Mouse (Mus musculus) limb, embryonic 14.5 days (tissue): Measurements from ENCODE around the gene Bmp6. TPM values are rescaled to one million over a fixed set of nuclear protein-coding genes. Genes with fewer than 3 reads are reported as not detected.

Source experiments
- ATAC-seq: fragments of 200-750 bp; cut with Nextera tagmentation; 2 replicates; pipeline ENCODE4 v1.8.0; 2017; ENCODE audit warnings: low read depth, moderate number of reproducible peaks, moderate TSS enrichment; ENCODE audit not compliant: low FRiP score
- DNase-seq: peaks from one replicate; pipeline ENCODE4 v3.0.0-alpha.2; 2015; ENCODE audit warnings: low spot score
- H3K27ac ChIP-seq: fragments of 300-500 bp; sonication (generic); replicated peaks from 2 replicates; pipeline ENCODE4 v1.5.1; 2014; ENCODE audit warnings: low read depth, mild to moderate bottlenecking, low read length, moderate library complexity, mixed read lengths
- H3K27me3 ChIP-seq: fragments of 300-500 bp; sonication (generic); 2 replicates; pipeline ENCODE4 v1.6.1; 2014; ENCODE audit warnings: low read length, mixed read lengths; ENCODE audit not compliant: control insufficient read depth, insufficient read depth
- H3K36me3 ChIP-seq: fragments of 300-500 bp; sonication (generic); 2 replicates; pipeline ENCODE4 v1.6.1; 2014; ENCODE audit warnings: mild to moderate bottlenecking, low read length, moderate library complexity, mixed read lengths; ENCODE audit not compliant: control insufficient read depth, insufficient read depth
- H3K4me1 ChIP-seq: fragments of 300-500 bp; sonication (generic); 2 replicates; pipeline ENCODE4 v1.6.1; 2014; ENCODE audit warnings: antibody characterized with exemption, low read length, mixed read lengths; ENCODE audit not compliant: control insufficient read depth, insufficient read depth
- H3K4me2 ChIP-seq: fragments of 300-500 bp; sonication (generic); replicated peaks from 2 replicates; pipeline ENCODE4 v1.6.1; 2014; ENCODE audit warnings: low read depth, mild to moderate bottlenecking, low read length, moderate library complexity; ENCODE audit not compliant: severe bottlenecking
- H3K4me3 ChIP-seq: fragments of 300-500 bp; sonication (generic); replicated peaks from 2 replicates; pipeline ENCODE4 v1.5.1; 2014; ENCODE audit warnings: low read length
- H3K9ac ChIP-seq: fragments of 300-500 bp; sonication (generic); 2 replicates; pipeline ENCODE4 v1.6.1; 2014; ENCODE audit warnings: mild to moderate bottlenecking, low read depth, low read length, moderate library complexity; ENCODE audit not compliant: severe bottlenecking
- H3K9me3 ChIP-seq: fragments of 300-500 bp; sonication (generic); 2 replicates; pipeline ENCODE4 v1.6.1; 2016; ENCODE audit warnings: low read length; ENCODE audit not compliant: control insufficient read depth
- POLR2A ChIP-seq: fragments of 200-500 bp; IDR thresholded peaks from 2 replicates; pipeline ENCODE4 v1.8.0; 2012; ENCODE audit warnings: inconsistent platforms, mild to moderate bottlenecking, moderate library complexity, borderline replicate concordance; ENCODE audit not compliant: insufficient read depth, insufficient read length; ENCODE audit errors: extremely low read depth
- WGBS: fragments of 180-500 bp; shearing (Covaris S2); extraction: QIAGEN DNeasy Blood & Tissue Kit; methylation state at CpG from one replicate; pipeline ENCODE4 v1.1.7; 2014; 5-methylcytosine and 5-hydroxymethylcytosine counted together
- polyA plus RNA-seq, 2 experiments: library from polyadenylated mRNA; depleted of rRNA in 1 of 2; stranded (reverse) in 1 of 2; unstranded in 1 of 2; fragments of >200 nt; fragmentation: Nextera tagmentation in 1 of 2; extraction: Ambion mirVana in 1 of 2; gene quantifications; 2 replicates each; pipeline versions ENCODE4 v1.2.1 to v1.2.3; 2012 to 2014

Gene Bmp6
- polyA plus RNA-seq, 2 experiments: 1.9 to 6.6 TPM

DNA sequence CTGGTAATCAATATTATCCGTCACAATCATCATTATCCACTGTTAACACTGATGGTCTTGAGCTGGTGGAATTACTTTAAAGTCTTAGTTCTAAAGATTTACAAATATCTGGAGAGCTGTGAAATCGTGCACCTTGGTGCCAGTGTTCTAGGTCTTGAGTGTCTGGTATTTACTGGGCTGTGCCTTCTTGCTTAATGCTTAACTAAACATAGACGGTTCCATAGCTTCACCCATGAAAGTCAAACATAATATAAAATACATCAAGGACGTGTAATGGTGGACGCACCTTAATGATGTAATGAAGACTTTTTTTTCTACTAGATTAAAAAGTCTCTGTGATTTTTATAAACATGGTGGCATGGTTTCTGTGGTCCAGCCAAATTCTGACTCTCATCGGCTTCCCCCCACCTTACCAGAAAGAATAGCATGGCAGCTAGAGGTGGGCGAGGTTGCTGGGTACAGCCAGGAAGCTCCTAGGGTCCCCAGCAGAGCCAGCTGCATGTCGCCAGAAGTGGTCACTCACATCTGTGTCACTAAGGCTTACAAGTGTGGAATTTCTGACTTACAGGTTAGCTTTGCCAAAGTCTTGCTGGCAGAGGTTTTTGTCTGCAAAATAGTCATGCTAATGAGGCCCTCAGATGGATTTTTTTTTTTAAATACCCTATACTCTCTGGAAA, 200.0 kb downstream of the Bmp6 start:
- TF ChIP-seq POLR2A: no peak
- Histone ChIP-seq H3K27ac (no peak overlapping the region), H3K36me3 (no peaks in the 10 kb centered on the region), H3K4me3 (no peak overlapping the region), H3K9ac (no peak overlapping the region), H3K4me2 (no peak overlapping the region), H3K4me1 (no peaks in the 10 kb centered on the region), H3K9me3 (no peaks in the 10 kb centered on the region), H3K27me3 (no peaks in the 10 kb centered on the region)
- no peak for DNase-seq
- WGBS: 78% methylated on average over 8 of the region's 8 CpGs
- ATAC-seq: no peak

DNA sequence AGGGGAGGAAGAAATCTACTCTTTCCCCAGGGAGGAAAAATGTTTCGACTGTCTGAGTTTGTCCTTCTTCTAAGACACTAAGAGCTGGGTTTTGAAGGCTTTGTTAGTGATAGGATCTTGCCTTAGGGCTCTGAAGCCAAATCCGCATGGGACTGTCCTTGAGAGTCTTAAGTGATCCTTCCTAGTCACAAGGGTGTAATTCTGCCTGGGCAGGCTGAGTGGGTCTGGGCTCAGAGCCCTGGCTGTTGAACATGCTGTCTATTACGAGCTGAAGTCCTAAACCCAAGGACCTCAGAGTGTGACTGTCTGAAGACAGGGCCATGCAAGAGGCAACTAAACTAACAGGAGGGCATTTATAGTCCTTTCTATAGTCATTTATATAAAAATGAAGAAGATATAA, 200.6 kb downstream of the Bmp6 start:
- Histone ChIP-seq H3K4me3 (no peak overlapping the region), H3K27me3 (no peaks in the 10 kb centered on the region), H3K36me3 (no peaks in the 10 kb centered on the region), H3K4me1 (no peaks in the 10 kb centered on the region), H3K4me2 (no peak overlapping the region), H3K27ac (no peak overlapping the region), H3K9me3 (no peaks in the 10 kb centered on the region), H3K9ac (no peak overlapping the region)
- DNase-seq: no peak
- WGBS: 52% methylated on average over 3 of the region's 3 CpGs
- no peak for ATAC-seq
- TF ChIP-seq POLR2A: no peak

DNA sequence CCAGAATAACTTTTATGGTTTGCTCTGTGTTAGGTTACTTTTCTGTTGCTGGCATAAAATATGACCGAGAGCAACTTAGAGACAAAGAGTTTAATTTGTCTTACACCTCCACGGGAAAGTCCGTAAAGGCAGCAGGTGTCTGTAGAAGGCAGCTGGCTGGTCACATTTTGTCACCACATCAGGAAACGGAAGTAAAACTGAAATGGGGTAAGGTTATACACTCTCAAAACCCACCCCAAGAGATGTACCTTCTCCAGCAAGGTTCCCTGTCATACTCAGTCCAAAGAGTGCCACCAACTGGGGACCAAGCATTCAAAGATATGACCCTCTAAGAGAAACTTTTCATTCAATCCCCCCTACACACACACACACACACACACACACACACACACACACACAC, 201.8 kb downstream of the Bmp6 start:
- Histone ChIP-seq H3K4me1 (no peaks in the 10 kb centered on the region), H3K9me3 (no peaks in the 10 kb centered on the region), H3K27ac (no peak overlapping the region), H3K4me2 (no peak overlapping the region), H3K36me3 (no peaks in the 10 kb centered on the region), H3K4me3 (no peak overlapping the region), H3K9ac (no peak overlapping the region), H3K27me3 (no peaks in the 10 kb centered on the region)
- DNase-seq (no peak), ATAC-seq (no peak)
- WGBS: 75% methylated on average over 4 of the region's 4 CpGs
- TF ChIP-seq POLR2A: no peak

DNA sequence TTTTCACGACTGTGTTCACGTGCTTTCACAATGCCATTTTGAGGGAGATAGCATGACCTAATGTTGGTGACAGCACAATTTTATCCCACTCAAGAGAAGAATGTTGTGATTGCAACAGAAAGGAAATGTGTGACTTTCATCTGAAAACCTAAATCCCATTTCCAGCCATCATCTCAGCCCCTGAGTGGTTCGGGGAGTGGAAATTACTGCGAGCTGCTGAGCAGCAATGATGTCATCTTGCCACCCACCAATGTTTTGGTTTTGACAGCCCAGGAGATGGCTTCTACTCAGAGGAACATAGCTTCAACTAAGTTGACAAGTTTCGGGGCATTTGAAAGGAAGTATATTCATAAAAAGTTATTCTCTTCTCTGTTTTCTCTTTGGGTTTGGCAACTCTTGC, 202.8 kb downstream of the Bmp6 start:
- DNase-seq: no peak
- no peaks in the 10 kb centered on the region for H3K27me3 ChIP-seq
- no peak overlapping the region for H3K4me2 ChIP-seq
- H3K9ac ChIP-seq: no peak overlapping the region
- no peaks in the 10 kb centered on the region for H3K9me3 ChIP-seq
- no peak overlapping the region for H3K27ac ChIP-seq
- no peak overlapping the region for H3K4me3 ChIP-seq
- 88% methylated on average over 5 of the region's 5 CpGs for WGBS
- no peaks in the 10 kb centered on the region for H3K36me3 ChIP-seq
- no peak for ATAC-seq
- TF ChIP-seq POLR2A: no peak
- H3K4me1 ChIP-seq: no peaks in the 10 kb centered on the region

GRCm38 (mm10) chr13:38548681-38549080, 203.8 kb downstream of the Bmp6 start:
- Histone ChIP-seq H3K4me3 (no peak overlapping the region), H3K9me3 (no peaks in the 10 kb centered on the region), H3K9ac (no peak overlapping the region), H3K4me1 (no peaks in the 10 kb centered on the region), H3K27ac (no peak overlapping the region), H3K27me3 (no peaks in the 10 kb centered on the region), H3K36me3 (no peaks in the 10 kb centered on the region), H3K4me2 (no peak overlapping the region)
- 78% methylated on average over 5 of the region's 5 CpGs for WGBS
- ATAC-seq (no peak), DNase-seq (no peak)
- no peak for TF ChIP-seq POLR2A

Other genes starting within 250 kb of the Bmp6 start
- gene Dsp, start 193.8 kb upstream of the Bmp6 start, polyA plus RNA-seq (2012; rRNA removed): 15.6 and 24.9 TPM in 2 replicates
- gene Dsp, start 193.8 kb upstream of the Bmp6 start, polyA plus RNA-seq (2014; fragmentation: Nextera tagmentation; extraction: Ambion mirVana): 39.4 and 50.1 TPM in 2 replicates
- gene Snrnp48, start 140.2 kb upstream of the Bmp6 start, polyA plus RNA-seq (2012; rRNA removed): 41.0 and 54.2 TPM in 2 replicates
- gene Snrnp48, start 140.2 kb upstream of the Bmp6 start, polyA plus RNA-seq (2014; fragmentation: Nextera tagmentation; extraction: Ambion mirVana): 30.1 and 38.9 TPM in 2 replicates
- gene Txndc5, start 183.7 kb downstream of the Bmp6 start, polyA plus RNA-seq (2012; rRNA removed): 212 and 218 TPM in 2 replicates
- 342 and 345 TPM in 2 replicates for gene Txndc5, start 183.7 kb downstream of the Bmp6 start, polyA plus RNA-seq (2014; fragmentation: Nextera tagmentation; extraction: Ambion mirVana)